Mouse (Mus musculus) adipose tissue, adult 10 weeks (tissue): Measurements from ENCODE around the gene Gm8126. TPM values are rescaled to one million over a fixed set of nuclear protein-coding genes. Genes with fewer than 3 reads are reported as not detected.

ENCODE experiments used
- polyA plus RNA-seq: library from polyadenylated mRNA; stranded (reverse); fragments of 350-450 nt; fragmentation: Illumina TruSeq; extraction: RNeasy Lipid Tissue Mini Kit (QIAGEN cat#74804); gene quantifications from one replicate; pipeline ENCODE4 v1.2.3, GENCODE M21; 2014; ENCODE audit warnings: low read depth, low replicate concordance

Gm8126 gene
- polyA plus RNA-seq = 1.3 TPM

DNA sequence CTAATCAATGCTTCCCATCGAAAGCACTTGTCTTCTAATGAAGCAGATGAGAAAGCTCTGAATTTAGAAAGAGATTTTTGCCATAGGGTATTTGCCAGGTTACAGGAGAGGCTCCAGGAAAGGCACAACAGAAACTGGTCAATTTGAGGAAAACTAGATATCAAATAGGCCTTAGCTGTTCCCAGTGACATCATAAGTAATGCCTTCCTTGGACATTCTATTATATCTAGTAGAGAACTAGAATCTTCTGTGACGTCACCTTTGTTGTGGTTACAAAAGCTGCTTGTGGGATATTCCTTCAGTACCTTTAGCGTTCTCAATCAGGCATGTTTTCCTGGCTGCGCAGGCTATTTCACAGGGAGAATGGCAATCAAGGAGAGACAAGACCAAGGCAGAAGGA lies at the start of gene Gm8126:
TSS of gene Gm8126 (plus strand) at position 301 of the 400 bp plus-strand sequence.

DNA sequence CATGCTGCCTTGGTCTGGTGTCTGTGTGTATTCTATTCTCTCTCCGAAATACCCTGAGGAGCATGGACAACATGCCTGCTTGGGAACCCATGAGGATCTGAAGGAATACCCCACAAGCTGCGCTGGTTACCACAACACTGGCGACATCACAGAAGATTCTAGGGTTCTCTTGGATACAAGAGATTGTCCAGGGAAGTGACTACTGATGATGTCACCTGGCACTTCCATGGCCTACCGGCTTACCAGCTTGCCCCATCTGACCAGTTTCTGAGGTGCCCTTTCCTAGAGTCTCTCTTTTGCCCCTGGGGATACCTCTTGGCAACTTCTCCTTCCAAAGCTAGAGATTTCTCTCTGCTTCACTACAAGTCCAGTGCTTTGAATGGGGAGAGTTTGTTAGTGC lies 23.2 kb upstream of the Gm8126 start, which contains the start of gene Gm8122:
TSS of gene Gm8122 (minus strand) at position 101 of the 400 bp plus-strand sequence.

DNA sequence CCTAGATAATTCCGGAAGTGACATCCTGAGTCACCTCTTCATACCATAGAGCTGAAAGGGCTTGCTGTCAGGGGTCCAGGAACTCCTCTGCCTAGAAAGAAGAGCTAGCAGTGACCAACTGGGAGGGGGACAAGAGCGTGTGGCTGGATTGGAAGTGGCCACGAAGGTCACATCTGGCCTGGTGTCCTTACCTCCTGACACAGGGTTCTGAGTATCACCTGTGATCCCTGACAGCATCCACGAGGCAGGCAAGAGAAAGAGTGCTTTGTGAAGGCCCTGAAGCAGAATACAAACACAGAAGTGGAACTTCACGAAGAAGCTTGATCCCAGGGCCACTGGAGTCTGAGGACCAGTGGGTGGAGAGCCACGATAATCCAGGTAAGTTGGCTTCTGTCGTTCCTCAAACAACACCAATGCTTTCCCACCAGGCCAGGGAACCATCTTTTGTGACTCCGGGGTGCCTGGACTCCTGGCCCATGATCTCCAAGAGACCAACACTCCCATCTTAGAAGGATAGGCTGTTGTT lies 16.6 kb downstream of the Gm8126 start, which contains the start of gene Gm9732:
TSS of gene Gm9732 (plus strand) at position 51 of the 526 bp plus-strand sequence.

DNA sequence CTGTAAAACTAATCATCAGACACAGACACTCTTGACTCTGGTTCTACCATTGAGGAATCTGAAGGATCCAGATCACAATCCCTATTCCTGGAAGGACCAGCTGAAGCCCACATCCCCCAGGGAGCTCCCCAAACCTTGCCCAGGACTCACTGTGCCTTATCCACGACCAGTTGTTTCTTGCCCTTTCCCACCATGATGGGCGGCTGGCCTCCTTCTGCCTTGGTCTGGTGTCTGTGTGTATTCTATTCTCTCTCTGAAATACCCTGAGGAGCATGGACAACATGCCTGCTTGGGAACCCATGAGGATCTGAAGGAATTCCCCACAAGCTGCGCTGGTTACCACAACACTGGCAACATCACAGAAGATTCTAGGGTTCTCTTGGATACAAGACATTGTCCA lies 35.1 kb downstream of the Gm8126 start, which contains the start of gene Gm8127:
TSS of gene Gm8127 (minus strand) at position 330 of the 400 bp plus-strand sequence.

Other genes with a start within 250 kb of the Gm8126 start
- gene Gm10376, start 243.0 kb upstream of the Gm8126 start, polyA plus RNA-seq = not detected
- not detected for gene Gm8094, start 182.0 kb upstream of the Gm8126 start, polyA plus RNA-seq
- not detected for gene Gm8104, start 158.0 kb upstream of the Gm8126 start, polyA plus RNA-seq
- gene Gm7233, start 78.8 kb upstream of the Gm8126 start, polyA plus RNA-seq = not detected
- not detected for gene Gm8122, start 23.3 kb upstream of the Gm8126 start, polyA plus RNA-seq
- 2.1 TPM for gene Gm9732, start 16.4 kb downstream of the Gm8126 start, polyA plus RNA-seq
- gene Gm8127, start 35.2 kb downstream of the Gm8126 start, polyA plus RNA-seq = not detected
- gene 1700001F09Rik, start 89.2 kb downstream of the Gm8126 start, polyA plus RNA-seq = 2.6 TPM
- gene Gm8138, start 157.7 kb downstream of the Gm8126 start, polyA plus RNA-seq = not detected